Mouse (Mus musculus): ENCODE data around the gene Ccl6.

DNA sequence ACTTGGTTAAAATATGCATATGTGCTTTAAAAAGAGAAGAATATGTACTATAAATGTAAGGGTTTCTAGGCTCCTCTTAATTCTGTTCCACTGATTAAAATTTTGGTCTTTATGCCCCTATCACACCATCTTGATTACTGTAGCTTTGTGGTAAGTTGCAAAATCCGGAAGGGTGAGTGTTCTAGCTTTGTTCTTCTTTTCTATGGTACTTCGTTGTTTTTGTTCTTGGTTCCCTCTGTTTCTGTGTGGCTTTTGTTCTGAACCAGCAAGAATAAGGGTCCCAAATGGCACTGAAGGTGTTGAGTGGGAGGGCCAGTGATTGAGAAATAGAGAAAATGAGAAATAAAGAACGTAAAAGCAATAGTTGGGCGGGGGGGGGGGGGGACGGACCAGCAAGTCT lies 25.4 kb upstream of the Ccl6 start:
- no peak for TF ChIP-seq CTCF (IDR thresholded peaks at IDR 0.05; ENCODE audit: extremely low read depth, insufficient read depth, insufficient read length, insufficient replicate concordance)
- no peak for TF ChIP-seq POLR2A (IDR thresholded peaks at IDR 0.05; ENCODE audit: low read depth, low read length)

All from spleen, adult 2 months (tissue).